Mouse (Mus musculus) layer of hippocampus, postnatal 25 days (tissue): ENCODE results near the gene Clec16a. TPM values are rescaled to one million over a fixed set of nuclear protein-coding genes. Genes with fewer than 3 reads are reported as not detected.

Experiments
- DNase-seq, 2 experiments: peaks; one replicate each; pipeline ENCODE4 v3.0.0; 2022; ENCODE audit warnings: mixed read lengths in 2 of 2, low spot score in 1 of 2; ENCODE audit errors: extremely low spot score in 1 of 2
- total RNA-seq, 2 experiments: library from RNA; stranded (reverse); gene quantifications; 2 replicates each; pipeline ENCODE4 v1.2.3; 2021

Clec16a gene
- total RNA-seq, 2 experiments from 2014 or later = 97.5 to 98.9 TPM

- no peak for DNase-seq
Observed at GRCm38 (mm10) chr16:10749226-10749625, 204.1 kb downstream of the Clec16a start.

- peak in 1 of 2 experiments; percentile 49 for DNase-seq
Observed at GRCm38 (mm10) chr16:10749824-10750223, 204.7 kb downstream of the Clec16a start.

- DNase-seq = no peak
Observed at GRCm38 (mm10) chr16:10754521-10755296, 209.6 kb downstream of the Clec16a start.

- no peak for DNase-seq
Observed at GRCm38 (mm10) chr16:10756168-10756567, 211.0 kb downstream of the Clec16a start.

- DNase-seq = no peak
Observed at GRCm38 (mm10) chr16:10761182-10761581, 216.0 kb downstream of the Clec16a start.

GRCm38 (mm10) chr16:10762569-10763180 is 217.5 kb downstream of the Clec16a start:
- DNase-seq = no peak

GRCm38 (mm10) chr16:10763540-10764264 is 218.6 kb downstream of the Clec16a start:
- no peak for DNase-seq

- DNase-seq = no peak
Observed at GRCm38 (mm10) chr16:10764323-10764722, 219.2 kb downstream of the Clec16a start.

- peak in 1 of 2 experiments; percentile 74 for DNase-seq
Observed at GRCm38 (mm10) chr16:10767158-10767557, 222.0 kb downstream of the Clec16a start.

- no peak for DNase-seq
Observed at GRCm38 (mm10) chr16:10768821-10769220, 223.7 kb downstream of the Clec16a start.

GRCm38 (mm10) chr16:10769661-10770060 is 224.5 kb downstream of the Clec16a start:
- DNase-seq = no peak

GRCm38 (mm10) chr16:10770531-10771325 is 225.6 kb downstream of the Clec16a start:
- no peak for DNase-seq

- DNase-seq = no peak
Observed at GRCm38 (mm10) chr16:10771769-10772510, 226.8 kb downstream of the Clec16a start.

- no peak for DNase-seq
Observed at GRCm38 (mm10) chr16:10773543-10773942, 228.4 kb downstream of the Clec16a start.

GRCm38 (mm10) chr16:10774726-10775125 is 229.6 kb downstream of the Clec16a start:
- DNase-seq = no peak

- DNase-seq = no peak
Observed at GRCm38 (mm10) chr16:10776322-10776721, 231.2 kb downstream of the Clec16a start.

- DNase-seq = no peak
Observed at GRCm38 (mm10) chr16:10777579-10778160, 232.5 kb downstream of the Clec16a start.

- no peak for DNase-seq
Observed at GRCm38 (mm10) chr16:10780631-10781120, 235.5 kb downstream of the Clec16a start.

- no peak for DNase-seq
Observed at GRCm38 (mm10) chr16:10781862-10782371, 236.8 kb downstream of the Clec16a start.
